Mouse (Mus musculus): ENCODE results near the gene Palld.

DNA sequence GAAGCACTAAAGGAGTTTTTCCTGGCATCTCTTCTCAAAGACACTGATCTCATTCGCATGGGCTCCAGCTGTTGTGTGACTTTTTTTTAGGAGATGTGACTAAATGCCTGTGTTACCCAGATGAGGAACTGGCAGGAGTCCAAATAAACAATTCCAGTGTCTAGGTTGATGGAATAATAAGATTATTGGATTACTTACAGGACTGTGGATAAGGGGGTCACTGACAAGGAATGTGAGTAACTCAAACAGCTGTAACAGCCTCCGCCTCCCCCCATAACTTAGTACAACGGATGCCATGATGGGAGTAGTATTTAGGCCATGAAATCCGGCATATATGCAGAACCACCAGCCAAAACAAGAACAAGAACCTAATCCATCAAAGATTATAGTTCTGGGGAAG lies 14.8 kb upstream of the Palld start:
- TF ChIP-seq CTCF (IDR thresholded peaks at IDR 0.05; ENCODE audit: extremely low read depth, insufficient read length, insufficient replicate concordance, low read depth, low read length), result no peak
- TF ChIP-seq POLR2A (IDR thresholded peaks at IDR 0.05; ENCODE audit: low read depth, low read length), result no peak

Measured in small intestine, adult 2 months (tissue).